Mouse (Mus musculus): ENCODE measurements at regions not wholly inside any gene's neighbourhood (a gene's known extent, or its start where the extent isn't known, plus 50 kb on each side); places are given as distances from the start of the nearest gene placed in this dataset.

DNA sequence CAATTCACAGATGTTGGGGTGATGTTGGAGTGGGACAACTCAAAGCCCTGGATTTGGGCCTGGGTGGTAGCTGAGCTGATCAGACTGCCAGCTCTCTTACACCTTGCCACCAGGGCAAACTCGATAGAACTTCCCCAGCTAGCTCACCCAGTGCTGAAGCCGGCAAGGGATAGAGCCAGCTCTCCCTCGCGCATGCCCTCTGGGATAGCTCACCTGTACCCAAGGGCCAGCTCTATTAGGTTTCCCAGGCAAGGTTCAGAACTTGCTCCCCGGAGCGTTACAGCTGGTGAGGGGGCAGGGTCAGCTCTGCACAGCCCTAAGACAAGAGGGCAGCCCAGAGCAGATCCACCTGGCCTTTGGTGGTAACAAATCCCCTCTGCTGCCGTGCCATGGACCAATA lies 54.1 kb upstream of the 1700012A03Rik start:
- ATAC-seq (replicated peaks; ENCODE audit: insufficient number of reproducible peaks, low FRiP score, low TSS enrichment, poor library complexity, severe bottlenecking): no peak

DNA sequence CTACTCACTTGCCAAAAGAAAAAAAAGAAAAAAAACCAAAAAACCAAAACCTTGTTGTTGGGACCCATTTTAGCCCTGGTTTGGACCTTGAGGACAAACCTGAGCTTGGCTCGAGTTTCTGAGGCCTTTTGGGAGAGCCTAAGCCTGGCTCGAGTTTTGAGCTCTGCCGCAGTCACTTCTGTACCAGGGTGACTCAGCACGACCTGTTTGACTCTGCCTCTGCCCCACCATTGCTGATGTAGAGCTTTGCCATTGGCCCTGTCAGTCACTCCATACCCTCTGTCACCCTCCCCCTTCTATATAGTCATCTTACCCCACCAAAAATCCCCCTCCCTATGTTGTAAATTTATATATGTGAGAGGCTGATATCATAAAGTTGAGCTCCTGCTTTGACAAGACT lies 54.8 kb upstream of the 1700012A03Rik start:
- no peak for ATAC-seq (replicated peaks; ENCODE audit: insufficient number of reproducible peaks, low FRiP score, low TSS enrichment, poor library complexity, severe bottlenecking)

DNA sequence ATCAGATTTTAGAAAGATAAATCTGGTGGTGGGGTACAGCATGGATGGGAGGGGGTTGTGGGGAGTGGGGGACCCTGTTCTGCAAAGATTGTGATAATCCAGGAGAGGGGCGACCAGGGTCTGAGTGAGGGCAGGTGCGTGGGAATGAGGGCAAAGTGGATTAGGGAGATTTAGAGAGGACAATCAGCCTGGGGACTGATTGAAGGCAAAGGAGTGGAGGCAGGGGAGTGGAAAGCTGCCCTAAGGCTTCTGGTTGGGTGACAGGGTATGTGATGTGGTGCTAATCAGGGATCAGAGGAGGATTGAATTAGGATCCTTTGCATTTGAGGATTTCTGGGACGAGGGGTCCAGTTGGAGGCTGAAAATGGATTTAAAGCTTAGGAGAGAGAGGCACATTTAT lies 64.3 kb upstream of the 1700012A03Rik start:
- no peak for ATAC-seq (replicated peaks; ENCODE audit: insufficient number of reproducible peaks, low FRiP score, low TSS enrichment, poor library complexity, severe bottlenecking)

DNA sequence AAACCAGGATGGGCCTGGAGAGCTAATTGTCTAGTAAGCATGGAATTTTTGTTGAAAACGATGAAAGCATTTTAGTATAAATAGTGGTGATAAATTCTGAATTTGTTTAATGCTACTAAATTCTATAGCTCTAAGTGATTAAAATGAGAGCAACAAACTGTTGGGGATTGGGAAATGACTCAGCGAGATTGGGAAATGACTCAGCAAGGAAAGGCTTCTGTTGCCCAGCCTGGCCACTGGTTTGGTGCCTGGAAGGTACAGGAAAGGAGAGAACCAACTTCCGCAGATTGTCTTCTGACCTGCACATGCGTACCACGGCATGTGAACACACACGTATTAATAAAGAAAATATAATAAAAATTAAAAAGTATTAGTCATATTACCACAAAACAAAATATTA lies 73.3 kb upstream of the 1700012A03Rik start:
- no peak for ATAC-seq (replicated peaks; ENCODE audit: insufficient number of reproducible peaks, low FRiP score, low TSS enrichment, poor library complexity, severe bottlenecking)

DNA sequence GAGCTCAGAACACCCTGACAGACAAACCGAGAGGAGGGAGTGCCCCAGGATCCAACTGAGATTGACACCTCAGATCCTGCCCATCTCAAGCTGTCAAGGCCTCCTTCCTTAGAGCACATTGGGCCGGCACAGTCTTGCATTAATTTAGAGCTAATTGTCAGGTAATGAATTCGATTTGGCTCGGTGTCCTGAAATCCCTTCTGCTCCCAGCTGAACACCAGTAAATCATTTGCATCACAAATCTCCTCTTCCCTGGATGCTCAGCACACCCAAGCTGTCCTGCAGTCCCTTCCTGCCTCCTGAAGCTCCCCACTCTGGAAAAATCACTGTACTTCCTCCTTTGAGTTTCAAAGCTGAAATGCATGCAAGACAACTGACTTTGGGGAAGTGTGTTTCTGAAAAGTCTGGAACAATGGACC lies 102.0 kb upstream of the 1700012A03Rik start:
- no peak for ATAC-seq (replicated peaks; ENCODE audit: insufficient number of reproducible peaks, low FRiP score, low TSS enrichment, poor library complexity, severe bottlenecking)

DNA sequence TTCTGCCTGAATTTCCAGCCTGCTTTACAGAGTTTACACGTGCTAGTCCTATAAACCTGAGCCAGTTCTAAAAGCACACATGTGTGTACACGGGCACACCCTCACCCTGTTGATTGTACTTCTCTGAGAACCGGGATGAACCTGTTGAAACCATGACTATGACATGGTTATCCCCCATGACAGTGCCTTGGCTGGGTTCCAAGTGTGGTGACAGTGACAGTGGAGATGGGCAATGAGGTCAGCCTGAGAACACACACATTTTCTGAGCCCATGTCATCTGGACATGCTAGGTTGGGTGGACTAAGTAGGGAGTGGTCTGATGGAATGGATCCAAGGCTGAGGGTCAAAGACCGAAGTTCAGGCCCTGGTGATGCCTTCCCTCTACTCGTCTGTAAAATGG lies 103.5 kb upstream of the 1700012A03Rik start:
- no peak for ATAC-seq (replicated peaks; ENCODE audit: insufficient number of reproducible peaks, low FRiP score, low TSS enrichment, poor library complexity, severe bottlenecking)

DNA sequence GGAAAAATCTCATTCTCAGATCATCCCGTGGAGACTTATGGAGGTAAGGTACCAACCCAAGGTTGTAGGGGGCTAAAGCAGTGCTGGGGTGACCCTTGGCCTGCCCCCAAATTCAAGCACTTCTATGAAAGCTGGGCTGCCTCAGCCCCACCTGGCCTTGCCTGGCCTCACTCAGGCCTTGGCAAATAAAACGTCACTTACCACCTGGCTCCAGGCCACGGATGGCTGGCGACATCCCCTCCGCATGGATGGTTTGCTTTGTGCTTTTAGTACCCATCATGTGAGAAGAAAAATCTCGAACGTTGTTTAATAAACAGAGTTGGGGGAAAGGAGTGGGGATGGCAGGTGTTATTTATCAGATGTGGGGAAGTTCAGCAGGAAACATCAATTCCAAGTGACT lies 104.7 kb upstream of the 1700012A03Rik start:
- no peak for ATAC-seq (replicated peaks; ENCODE audit: insufficient number of reproducible peaks, low FRiP score, low TSS enrichment, poor library complexity, severe bottlenecking)

DNA sequence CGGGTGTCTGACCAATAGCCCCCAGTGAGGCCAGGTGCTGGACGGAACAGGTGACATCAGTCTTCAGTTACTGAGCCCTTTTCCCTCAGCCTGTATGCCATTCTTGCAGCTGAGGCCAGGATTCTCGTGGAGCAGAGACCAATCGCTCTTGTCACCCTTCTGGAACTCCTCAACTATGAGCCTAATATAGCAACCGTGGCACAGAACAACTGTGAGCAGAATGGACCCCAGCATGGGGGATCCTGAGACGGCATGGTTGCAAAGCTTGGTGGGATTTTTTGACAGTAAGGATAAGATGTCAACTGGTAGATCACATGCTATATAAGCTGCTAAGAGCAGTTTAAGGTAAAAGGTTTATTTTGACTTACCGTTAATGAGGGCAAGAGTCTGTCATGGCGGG lies 105.5 kb upstream of the 1700012A03Rik start:
- ATAC-seq (replicated peaks; ENCODE audit: insufficient number of reproducible peaks, low FRiP score, low TSS enrichment, poor library complexity, severe bottlenecking): no peak

DNA sequence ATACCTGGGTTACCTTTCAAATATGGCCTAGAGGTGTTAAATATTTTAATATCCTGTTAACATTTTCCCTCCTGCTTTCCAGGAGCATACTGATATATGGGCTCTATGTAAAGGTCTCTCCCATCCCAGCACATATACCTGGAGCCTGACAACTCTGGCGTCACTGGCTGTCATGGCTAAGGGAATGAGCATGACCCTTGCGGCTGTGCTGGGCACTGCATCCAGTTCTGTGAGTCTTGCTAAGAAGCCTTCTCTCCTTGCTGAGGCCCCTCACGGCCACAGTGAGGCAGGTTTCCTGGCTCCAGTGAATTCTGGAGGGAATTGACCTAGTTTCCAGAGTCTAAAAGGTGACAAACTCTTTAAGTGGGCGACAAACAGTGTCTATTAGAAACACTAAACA lies 107.3 kb upstream of the 1700012A03Rik start:
- no peak for ATAC-seq (replicated peaks; ENCODE audit: insufficient number of reproducible peaks, low FRiP score, low TSS enrichment, poor library complexity, severe bottlenecking)

DNA sequence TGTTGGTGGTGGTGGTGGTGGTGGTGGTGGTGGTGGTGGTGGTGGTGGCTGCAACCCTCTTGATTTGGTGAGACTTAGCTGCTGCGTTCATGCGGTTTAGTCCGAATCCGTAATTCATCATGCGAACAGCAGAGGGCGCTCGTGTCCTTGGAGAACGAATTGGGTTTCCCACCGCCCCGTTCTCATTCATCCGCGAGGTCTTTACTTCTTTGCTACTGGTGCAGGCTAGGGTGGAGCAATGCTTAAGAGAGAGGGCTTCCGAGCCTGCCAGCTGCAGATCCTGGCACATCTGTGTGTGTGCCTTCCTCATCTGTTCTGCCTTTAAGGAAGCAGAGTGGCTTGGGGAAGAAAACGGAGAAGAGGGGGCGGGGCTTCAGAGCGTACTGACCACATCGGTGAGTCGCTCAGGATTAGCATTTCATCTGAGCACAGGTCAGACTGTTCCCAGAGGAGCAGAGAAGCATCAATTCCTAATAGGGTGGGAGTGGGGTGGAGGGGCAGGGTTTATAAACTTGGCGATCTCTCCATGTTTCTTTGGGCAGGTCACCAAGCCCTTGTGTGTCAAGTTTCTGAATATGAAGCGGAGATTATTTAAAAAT lies 111.7 kb upstream of the 1700012A03Rik start:
- 0 out of 2 replicates have a peak, but pooled peaks have one; percentile 31 for ATAC-seq (replicated peaks; ENCODE audit: insufficient number of reproducible peaks, low FRiP score, low TSS enrichment, poor library complexity, severe bottlenecking)

DNA sequence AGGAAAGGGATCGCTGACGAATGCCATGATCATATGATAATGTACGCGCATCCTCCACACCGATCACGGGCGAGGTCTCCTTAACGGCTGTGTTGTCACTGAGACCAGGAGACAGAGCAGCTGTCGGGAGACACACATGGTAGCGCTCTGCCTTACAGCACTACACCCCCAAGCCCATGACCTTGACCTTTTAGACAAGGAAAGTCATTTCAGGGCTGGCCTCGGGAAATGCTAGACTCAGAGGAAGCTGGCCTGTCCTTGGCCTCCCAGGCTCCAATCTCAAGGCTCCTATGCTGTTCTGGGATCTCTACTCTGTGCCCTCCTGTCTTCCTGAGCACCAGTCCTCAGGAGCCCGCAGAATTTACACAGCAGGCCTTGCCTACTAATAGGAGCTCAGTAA lies 112.9 kb upstream of the 1700012A03Rik start:
- ATAC-seq (replicated peaks; ENCODE audit: insufficient number of reproducible peaks, low FRiP score, low TSS enrichment, poor library complexity, severe bottlenecking): no peak

DNA sequence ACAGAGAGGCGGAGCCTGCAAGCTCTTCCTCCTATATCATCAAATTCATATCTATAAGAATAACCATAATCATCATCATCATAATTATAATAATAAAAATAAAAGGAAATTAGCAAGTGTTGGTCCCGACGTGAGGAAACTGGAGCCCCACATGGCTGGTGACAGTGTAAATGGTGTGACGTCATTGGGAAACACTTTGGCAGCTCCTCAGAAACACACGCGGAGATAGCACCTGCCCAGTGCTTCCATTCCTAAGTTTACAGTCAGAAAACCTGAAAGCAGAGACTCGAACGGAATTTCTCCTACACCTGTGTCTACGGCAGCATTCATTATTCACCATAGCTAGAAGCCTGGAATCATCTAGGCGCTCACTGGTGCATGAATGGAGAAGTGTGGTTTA lies 115.2 kb upstream of the 1700012A03Rik start:
- ATAC-seq (replicated peaks; ENCODE audit: insufficient number of reproducible peaks, low FRiP score, low TSS enrichment, poor library complexity, severe bottlenecking): no peak

DNA sequence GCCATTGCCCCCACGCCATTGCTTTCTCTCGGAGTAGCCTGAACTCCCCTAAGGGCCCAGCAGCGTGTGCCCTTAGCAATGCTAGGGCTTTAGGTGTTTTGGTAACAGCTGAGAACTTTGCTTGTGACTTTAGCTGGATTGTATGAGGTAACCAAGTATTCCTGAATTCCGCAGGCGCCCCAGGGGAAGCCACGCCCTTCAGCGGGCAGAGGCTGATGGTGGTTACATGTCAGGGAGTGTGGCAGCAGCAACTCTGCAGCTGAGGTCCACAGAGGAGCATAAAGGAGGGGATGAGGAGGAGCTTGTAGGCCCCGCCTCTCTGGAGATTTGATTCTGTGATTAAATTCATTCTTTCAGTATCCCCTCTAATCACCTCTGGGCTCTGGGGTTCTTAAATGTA lies 116.1 kb upstream of the 1700012A03Rik start:
- no peak for ATAC-seq (replicated peaks; ENCODE audit: insufficient number of reproducible peaks, low FRiP score, low TSS enrichment, poor library complexity, severe bottlenecking)

DNA sequence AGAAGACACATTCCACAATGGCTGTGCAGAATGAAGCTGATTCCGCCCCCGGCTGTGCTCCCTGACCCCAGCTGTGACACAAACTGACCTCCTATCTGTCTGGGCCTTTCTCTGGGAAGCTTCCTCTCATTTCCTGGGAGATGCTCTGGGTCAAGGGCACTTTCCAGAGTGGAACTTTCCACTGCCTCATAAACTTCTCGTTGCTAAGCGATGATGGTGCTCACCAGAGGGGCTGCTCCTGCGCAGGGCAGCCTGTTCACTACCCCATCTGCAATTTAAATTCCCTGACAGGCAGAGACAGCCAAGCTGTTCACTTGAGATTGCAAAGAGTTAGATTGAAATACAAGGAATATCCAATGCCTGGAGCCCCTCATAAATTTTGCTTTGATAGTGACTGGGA lies 116.7 kb upstream of the 1700012A03Rik start:
- ATAC-seq (replicated peaks; ENCODE audit: insufficient number of reproducible peaks, low FRiP score, low TSS enrichment, poor library complexity, severe bottlenecking): no peak

DNA sequence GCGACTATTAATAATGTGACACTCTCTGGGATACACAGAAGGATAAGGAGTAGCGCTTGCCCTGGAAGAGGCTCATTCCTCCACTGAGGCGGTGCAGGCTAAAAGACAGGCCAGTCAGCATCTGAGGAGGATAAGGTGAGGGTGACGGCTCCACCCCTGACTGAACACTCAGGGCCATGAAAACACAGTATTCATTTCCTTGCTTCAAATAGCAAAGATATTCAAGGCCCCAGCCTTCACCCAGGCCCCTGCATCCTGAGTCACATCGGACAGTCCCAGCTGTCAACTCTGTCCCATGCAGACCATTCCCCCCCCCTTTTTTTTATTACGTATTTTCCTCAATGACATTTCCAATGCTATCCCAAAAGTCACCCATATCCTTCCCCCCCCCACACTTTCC lies 118.9 kb upstream of the 1700012A03Rik start:
- ATAC-seq (replicated peaks; ENCODE audit: insufficient number of reproducible peaks, low FRiP score, low TSS enrichment, poor library complexity, severe bottlenecking): no peak

DNA sequence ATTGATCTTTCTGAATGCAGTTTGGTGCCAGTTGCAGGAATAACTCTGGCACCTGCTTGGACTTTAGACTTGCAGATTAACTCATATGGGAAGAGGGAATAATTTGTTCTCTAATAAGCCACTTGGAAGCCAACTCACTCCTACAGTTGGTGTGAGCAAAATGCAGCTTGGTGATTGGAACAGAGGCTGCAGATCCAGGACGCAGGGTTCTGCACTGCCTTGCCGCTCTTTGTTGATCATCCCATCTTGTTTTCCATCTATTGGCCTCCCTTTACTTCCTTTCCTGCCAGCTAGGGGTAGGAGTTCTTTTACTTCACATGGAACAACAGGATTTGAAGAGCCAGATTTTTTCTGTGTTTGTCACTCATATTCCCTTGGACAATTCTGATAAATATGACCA lies 120.9 kb upstream of the 1700012A03Rik start:
- no peak for ATAC-seq (replicated peaks; ENCODE audit: insufficient number of reproducible peaks, low FRiP score, low TSS enrichment, poor library complexity, severe bottlenecking)

DNA sequence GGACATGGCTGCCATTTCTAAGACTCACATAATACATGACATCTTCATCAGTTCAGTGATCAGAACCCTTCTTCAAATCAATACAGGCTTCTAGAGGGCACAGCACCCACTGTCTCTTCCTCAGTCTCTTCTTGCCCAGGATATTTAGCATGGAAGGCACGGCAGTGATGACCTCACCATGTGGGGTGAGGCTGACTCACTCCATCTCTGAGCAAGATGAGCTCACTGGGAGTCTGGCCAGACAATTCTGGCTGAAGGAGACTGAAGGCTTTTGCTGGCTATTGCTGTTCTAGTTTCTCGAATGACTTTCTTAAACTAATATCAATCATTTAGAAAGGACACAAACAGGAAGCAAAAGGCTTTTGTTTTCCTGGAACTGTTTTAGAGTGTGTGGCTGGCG lies 122.9 kb upstream of the 1700012A03Rik start:
- ATAC-seq (replicated peaks; ENCODE audit: insufficient number of reproducible peaks, low FRiP score, low TSS enrichment, poor library complexity, severe bottlenecking): no peak

DNA sequence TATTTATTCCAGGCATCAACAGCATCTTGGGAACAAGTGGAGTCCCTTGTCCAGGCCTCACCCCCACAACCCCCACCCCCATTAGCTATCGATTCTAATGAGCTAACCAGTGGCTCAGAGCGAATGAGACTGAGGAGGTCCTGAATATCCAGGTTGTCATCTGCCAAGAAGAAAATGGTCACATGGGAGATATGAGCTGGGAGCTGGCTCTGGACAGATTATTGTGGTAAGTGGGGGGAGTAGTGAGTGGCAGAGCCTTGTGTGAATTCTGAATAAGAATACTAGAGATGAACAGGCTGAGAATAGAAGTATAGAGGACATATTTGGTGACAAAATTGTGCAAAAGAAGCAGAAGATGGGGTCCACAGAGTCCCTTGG lies 125.4 kb upstream of the 1700012A03Rik start:
- no peak for ATAC-seq (replicated peaks; ENCODE audit: insufficient number of reproducible peaks, low FRiP score, low TSS enrichment, poor library complexity, severe bottlenecking)

DNA sequence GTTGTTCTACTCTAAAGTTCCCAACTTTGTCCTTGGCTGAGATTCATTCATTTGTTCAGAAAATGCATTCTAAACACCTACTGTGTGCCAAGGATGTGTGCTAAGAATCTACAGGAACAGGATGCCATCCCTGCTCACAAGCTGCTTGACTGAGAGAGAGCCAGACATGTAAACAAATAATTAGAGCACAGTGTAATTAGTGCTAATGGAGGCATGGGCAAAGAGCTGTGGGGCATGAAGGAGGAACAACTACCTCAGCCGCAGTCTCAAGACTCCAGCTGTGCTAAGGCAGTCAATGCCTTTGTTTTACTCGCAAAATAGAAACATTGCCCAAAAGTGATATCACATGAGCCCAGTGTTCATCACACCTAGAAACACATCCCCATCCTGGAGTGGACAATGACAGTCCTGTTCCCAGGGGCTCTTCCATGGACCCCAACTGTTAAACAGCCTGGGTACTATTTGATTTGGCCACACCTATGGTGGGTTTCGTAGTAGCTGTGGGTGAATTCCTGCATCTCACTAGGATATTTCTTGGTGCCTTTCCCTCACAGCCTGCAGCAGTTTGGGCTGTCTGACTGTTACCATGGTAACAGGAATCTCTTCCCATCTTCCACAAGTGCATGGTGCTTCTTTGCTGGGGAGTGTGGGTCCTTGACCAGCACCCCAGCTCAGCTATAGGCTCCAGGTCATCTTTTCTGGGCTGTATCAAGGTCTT lies 125.9 kb upstream of the 1700012A03Rik start:
- no peak for ATAC-seq (replicated peaks; ENCODE audit: insufficient number of reproducible peaks, low FRiP score, low TSS enrichment, poor library complexity, severe bottlenecking)

DNA sequence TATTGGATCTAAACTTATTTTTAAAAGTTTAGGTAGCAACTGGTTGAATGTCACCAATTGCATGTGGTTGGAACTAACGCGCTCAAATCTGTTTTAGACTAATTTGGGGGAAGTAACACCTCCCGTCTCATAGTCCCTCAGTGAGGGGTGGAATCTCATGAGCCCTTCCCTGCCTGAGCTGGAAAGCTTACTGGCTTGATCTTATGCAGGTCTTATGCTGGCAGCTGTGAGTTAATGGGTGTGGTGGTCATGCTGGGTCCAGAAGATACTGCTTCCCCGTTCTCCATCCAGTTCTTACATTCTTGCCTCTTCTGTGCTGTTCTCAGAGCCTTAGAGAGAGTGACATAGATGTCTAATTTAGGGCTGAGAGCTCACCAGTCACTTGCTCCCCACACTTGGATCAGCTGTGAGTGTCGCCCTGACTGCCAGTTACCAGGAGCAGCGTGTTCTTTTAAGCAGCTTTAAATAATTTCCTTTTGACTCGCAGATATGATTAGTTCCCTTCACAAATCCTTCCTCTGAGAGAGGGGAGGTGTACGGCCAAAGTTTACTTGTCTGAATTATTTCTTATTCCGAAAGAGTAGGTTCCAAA lies 128.4 kb upstream of the 1700012A03Rik start:
- ATAC-seq (replicated peaks; ENCODE audit: insufficient number of reproducible peaks, low FRiP score, low TSS enrichment, poor library complexity, severe bottlenecking): no peak
